Mouse (Mus musculus) midbrain, embryonic 11.5 days (tissue): Measurements from ENCODE around the gene Khdc1b. TPM values are rescaled to one million over a fixed set of nuclear protein-coding genes. Genes with fewer than 3 reads are reported as not detected.

Experiments used
- ATAC-seq: fragments of 200-750 bp; cut with Nextera tagmentation; 2 replicates; pipeline ENCODE4 v1.8.0; 2017; ENCODE audit warnings: moderate TSS enrichment, moderate library complexity; ENCODE audit not compliant: low FRiP score
- DNase-seq: peaks from one replicate; pipeline ENCODE4 v3.0.0; 2015; ENCODE audit warnings: low spot score; ENCODE audit errors: missing footprints
- H3K27ac ChIP-seq: fragments of 300-500 bp; sonication (generic); 2 replicates; pipeline ENCODE4 v1.5.1; 2014; ENCODE audit warnings: low read depth, low read length
- H3K27me3 ChIP-seq: fragments of 300-500 bp; sonication (generic); 2 replicates; pipeline ENCODE4 v1.6.1; 2014; ENCODE audit warnings: mild to moderate bottlenecking, low read length, moderate library complexity, mixed read lengths; ENCODE audit not compliant: control insufficient read depth, insufficient read depth
- H3K36me3 ChIP-seq: fragments of 300-500 bp; sonication (generic); 2 replicates; pipeline ENCODE4 v1.6.1; 2014; ENCODE audit warnings: mild to moderate bottlenecking, low read length, moderate library complexity, mixed read lengths; ENCODE audit not compliant: control insufficient read depth, insufficient read depth
- H3K4me1 ChIP-seq: fragments of 300-500 bp; sonication (generic); 2 replicates; pipeline ENCODE4 v1.6.1; 2014; ENCODE audit warnings: low read length; ENCODE audit not compliant: control insufficient read depth, insufficient read depth
- H3K4me2 ChIP-seq: fragments of 300-500 bp; sonication (generic); 2 replicates; pipeline ENCODE4 v1.6.1; 2014; ENCODE audit warnings: mild to moderate bottlenecking, moderate library complexity
- H3K4me3 ChIP-seq: fragments of 300-500 bp; sonication (generic); 2 replicates; pipeline ENCODE4 v1.5.1; 2014; ENCODE audit warnings: low read depth, low read length
- H3K9ac ChIP-seq: fragments of 300-500 bp; sonication (generic); 2 replicates; pipeline ENCODE4 v1.6.1; 2014; ENCODE audit warnings: low read length
- H3K9me3 ChIP-seq: fragments of 300-500 bp; sonication (generic); 2 replicates; pipeline ENCODE4 v1.6.1; 2016; ENCODE audit warnings: low read length; ENCODE audit not compliant: control insufficient read depth
- WGBS: fragments of 180-500 bp; shearing (Covaris S2); extraction: QIAGEN DNeasy Blood & Tissue Kit; methylation state at CpG from one replicate; pipeline ENCODE4 v1.1.7; 2014; 5-methylcytosine and 5-hydroxymethylcytosine counted together
- polyA plus RNA-seq: library from polyadenylated mRNA; unstranded; fragments of >200 nt; fragmentation: Nextera tagmentation; extraction: Ambion mirVana; gene quantifications from 2 replicates; pipeline ENCODE4 v1.2.1, GENCODE M21; 2014

Khdc1b gene
- polyA plus RNA-seq, 1 experiment from 2014 or later: not detected

DNA sequence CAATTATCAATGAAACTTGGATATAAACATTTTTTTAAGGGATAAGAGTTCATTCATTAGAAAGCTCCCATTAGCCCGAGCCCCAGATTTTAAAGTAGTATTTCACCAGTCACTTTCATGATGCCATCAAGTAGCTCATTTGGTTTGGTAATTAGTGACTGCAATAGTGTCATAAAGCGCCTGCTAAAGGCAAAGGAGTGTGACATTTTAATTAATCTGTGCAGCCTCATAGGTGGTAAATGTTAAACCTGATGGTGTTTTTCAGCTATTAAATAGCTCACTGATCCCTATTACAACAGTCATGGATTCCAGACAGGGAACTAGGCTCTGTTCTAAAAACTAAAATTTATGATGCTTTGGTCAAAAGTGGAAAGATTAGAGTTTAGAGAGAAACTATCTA lies 23.9 kb downstream of the Khdc1b start:
- no peaks in the 10 kb centered on the region for H3K9me3 ChIP-seq

DNA sequence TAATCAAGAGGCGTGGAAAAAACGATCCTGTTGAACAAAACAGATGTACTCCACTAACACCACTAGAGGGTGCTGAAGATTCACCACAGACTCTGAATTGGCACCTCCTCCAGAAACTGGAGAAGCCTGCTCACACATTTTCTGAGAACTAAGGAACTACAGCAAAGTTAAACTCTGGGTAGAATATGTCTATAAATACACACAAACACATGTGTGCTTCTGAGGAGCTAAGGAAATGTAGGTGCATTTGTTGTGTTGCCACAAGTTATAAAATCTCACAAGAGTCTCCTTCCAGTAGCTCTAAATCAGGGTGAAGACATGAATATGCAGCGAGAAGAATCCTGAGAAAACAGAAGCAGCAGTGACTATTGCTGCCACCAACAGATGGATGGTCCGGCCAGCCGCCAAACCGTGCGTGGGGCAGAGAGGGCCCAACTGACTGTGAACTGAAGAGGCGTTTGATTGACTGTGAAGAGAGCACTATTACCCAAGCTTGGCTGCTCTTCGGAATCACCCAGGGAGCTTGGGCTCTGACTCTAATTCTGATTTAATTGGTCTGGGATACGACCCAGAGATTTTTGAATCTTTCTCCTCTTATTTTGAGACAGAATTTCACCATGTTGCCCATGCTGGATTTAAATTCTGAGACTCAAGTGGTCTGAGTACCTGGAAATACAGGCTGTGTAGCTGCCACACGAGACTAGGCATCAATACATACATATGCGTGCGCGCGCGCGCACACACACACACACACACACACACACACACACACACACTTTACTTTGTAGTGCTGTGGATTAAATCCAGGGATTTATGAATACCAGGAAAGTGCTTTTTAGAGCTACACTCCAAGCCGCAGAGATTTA lies 28.2 kb downstream of the Khdc1b start:
- no peaks in the 10 kb centered on the region for H3K27me3 ChIP-seq
- no peak overlapping the region for H3K9ac ChIP-seq
- 60% methylated on average over 18 of the region's 18 CpGs for WGBS
- DNase-seq: peak; percentile 95
- no peak overlapping the region for H3K4me2 ChIP-seq
- H3K4me3 ChIP-seq: no peak overlapping the region
- peak; percentile 81 for ATAC-seq
- H3K36me3 ChIP-seq: no peaks in the 10 kb centered on the region
- H3K4me1 ChIP-seq: no peaks in the 10 kb centered on the region
- H3K27ac ChIP-seq: no peak overlapping the region
- no peaks in the 10 kb centered on the region for H3K9me3 ChIP-seq

More for the DNA sequence above, 23.9 kb downstream of the Khdc1b start:
- H3K4me2 ChIP-seq: no peak overlapping the region
- ATAC-seq (no peak), DNase-seq (no peak)
- no peaks in the 10 kb centered on the region for H3K4me1 ChIP-seq
- no peaks in the 10 kb centered on the region for H3K36me3 ChIP-seq
- no peak overlapping the region for H3K9ac ChIP-seq
- 71% methylated on average over 2 of the region's 2 CpGs for WGBS
- no peak overlapping the region for H3K4me3 ChIP-seq
- no peaks in the 10 kb centered on the region for H3K27me3 ChIP-seq
- H3K27ac ChIP-seq: no peak overlapping the region

DNA sequence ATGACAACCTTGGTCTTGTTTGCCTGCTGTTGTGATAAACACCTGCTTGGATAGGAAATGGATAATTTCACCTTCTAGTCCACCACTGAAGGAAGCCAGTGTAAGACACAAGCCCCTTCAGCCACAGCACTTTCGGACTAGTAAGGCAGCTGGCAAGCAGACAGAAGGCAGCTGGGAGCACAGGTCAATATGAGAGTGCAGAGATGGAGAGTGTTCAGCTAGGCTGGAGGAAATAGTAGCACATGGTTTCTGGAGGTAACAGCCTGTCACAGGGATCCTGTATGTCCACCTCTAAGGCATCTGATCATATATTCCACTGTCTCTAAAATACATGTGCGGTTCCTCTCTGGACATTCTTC lies 28.8 kb downstream of the Khdc1b start:
- H3K4me1 ChIP-seq: no peaks in the 10 kb centered on the region
- no peak for ATAC-seq

DNA sequence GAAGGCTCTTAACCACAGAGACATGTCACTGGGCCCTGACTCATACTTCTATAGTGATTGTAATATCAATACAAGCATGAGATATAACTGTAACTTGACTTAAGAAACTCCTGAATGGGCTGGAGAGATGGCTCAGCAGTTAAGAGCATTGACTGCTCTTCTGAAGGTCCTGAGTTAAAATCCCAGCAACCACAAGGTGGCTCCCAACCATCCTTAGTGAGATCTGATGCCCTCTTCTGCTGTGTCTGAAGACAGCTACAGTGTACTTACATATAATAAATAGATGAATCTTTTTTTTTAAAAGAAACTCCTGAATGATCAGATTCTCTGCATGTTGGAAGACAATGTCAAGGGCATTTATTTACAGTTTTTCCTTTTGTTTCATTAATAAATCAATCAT lies 36.0 kb downstream of the Khdc1b start:
- no peak overlapping the region for H3K9ac ChIP-seq
- ATAC-seq: no peak
- H3K27me3 ChIP-seq: no peaks in the 10 kb centered on the region
- no peak overlapping the region for H3K4me3 ChIP-seq
- no peak overlapping the region for H3K4me2 ChIP-seq
- DNase-seq: no peak
- no peak overlapping the region for H3K27ac ChIP-seq
- no peaks in the 10 kb centered on the region for H3K9me3 ChIP-seq
- no peaks in the 10 kb centered on the region for H3K4me1 ChIP-seq
- no peaks in the 10 kb centered on the region for H3K36me3 ChIP-seq

More for the DNA sequence above, 28.8 kb downstream of the Khdc1b start:
- no peaks in the 10 kb centered on the region for H3K27me3 ChIP-seq
- no peak overlapping the region for H3K27ac ChIP-seq
- WGBS: 92% methylated on average over 2 of the region's 2 CpGs
- no peaks in the 10 kb centered on the region for H3K36me3 ChIP-seq
- DNase-seq: no peak
- no peak overlapping the region for H3K9ac ChIP-seq
- H3K9me3 ChIP-seq: no peaks in the 10 kb centered on the region
- H3K4me3 ChIP-seq: no peak overlapping the region
- H3K4me2 ChIP-seq: no peak overlapping the region

DNA sequence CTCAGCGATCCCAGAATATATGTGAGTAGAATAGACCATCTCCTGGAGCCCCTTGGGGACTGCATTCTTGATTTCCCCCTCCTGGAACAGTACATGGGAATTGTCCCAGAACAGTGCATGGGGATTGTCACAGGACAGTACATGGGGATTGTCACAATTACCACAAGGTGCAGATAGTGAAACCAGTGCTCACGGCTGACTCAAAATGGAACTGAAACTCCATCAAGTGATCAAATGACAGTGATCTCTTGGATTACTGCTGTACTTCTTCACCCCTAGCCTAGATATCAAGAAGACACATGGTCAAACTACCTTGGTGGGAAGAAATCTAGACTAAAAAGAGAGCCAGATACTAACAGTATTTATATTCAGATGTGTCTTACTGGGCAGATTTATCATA lies 42.3 kb downstream of the Khdc1b start:
- H3K4me2 ChIP-seq: no peak overlapping the region
- H3K9me3 ChIP-seq: no peaks in the 10 kb centered on the region
- no peak for DNase-seq
- no peaks in the 10 kb centered on the region for H3K36me3 ChIP-seq
- H3K4me1 ChIP-seq: no peaks in the 10 kb centered on the region
- no peak overlapping the region for H3K27ac ChIP-seq
- WGBS: 84% methylated on average over 2 of the region's 2 CpGs
- no peak overlapping the region for H3K9ac ChIP-seq
- H3K27me3 ChIP-seq: no peaks in the 10 kb centered on the region
- H3K4me3 ChIP-seq: no peak overlapping the region
- no peak for ATAC-seq

DNA sequence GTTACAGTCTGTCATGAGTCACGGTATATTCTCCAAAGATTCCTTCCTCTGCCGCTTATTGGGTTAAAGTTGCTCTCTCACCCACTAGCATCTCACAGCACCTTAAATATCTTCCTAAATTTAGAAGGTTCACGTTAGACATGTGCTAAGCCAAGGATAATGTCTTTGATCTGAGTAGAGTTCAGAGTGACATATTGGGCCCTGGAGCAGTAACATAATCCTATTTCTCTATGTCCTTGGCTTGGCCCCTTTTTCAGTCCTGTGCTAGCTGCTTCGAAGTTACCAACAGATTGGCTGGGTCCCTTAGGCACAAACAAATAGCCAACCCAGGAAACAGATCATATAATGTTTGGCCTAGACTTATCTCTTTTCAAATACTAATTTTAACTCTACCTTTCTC lies 44.7 kb downstream of the Khdc1b start:
- Histone ChIP-seq H3K9ac (no peak overlapping the region), H3K27me3 (no peaks in the 10 kb centered on the region), H3K4me3 (no peak overlapping the region), H3K4me2 (no peak overlapping the region), H3K4me1 (no peaks in the 10 kb centered on the region), H3K9me3 (no peaks in the 10 kb centered on the region), H3K36me3 (no peaks in the 10 kb centered on the region), H3K27ac (no peak overlapping the region)
- DNase-seq: no peak
- 84% methylated on average over 4 of the region's 4 CpGs for WGBS
- no peak for ATAC-seq

DNA sequence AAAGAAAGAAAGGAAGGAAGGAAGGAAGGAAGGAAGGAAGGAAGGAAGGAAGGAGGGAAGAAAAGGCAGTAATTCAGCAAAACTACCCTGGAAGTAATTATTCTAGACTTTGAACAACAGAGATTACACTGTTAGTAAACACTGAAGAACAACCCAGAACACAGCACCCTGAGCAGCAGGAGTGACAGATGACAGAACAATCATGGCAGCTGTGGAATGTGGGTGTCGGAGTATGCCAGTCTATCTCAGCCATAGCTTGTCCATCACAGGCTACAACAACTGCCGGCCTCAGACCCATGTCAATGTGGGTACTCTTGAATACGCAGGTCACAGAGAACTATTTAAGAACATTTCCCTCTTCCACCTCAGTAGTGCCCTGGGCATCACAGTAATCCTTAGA lies 48.3 kb downstream of the Khdc1b start:
- Histone ChIP-seq H3K9me3 (no peaks in the 10 kb centered on the region), H3K36me3 (no peaks in the 10 kb centered on the region), H3K4me2 (no peak overlapping the region), H3K9ac (no peak overlapping the region), H3K27ac (no peak overlapping the region), H3K4me3 (no peak overlapping the region), H3K27me3 (no peaks in the 10 kb centered on the region), H3K4me1 (no peaks in the 10 kb centered on the region)
- DNase-seq: no peak
- no peak for ATAC-seq
- 86% methylated on average over 3 of the region's 3 CpGs for WGBS

DNA sequence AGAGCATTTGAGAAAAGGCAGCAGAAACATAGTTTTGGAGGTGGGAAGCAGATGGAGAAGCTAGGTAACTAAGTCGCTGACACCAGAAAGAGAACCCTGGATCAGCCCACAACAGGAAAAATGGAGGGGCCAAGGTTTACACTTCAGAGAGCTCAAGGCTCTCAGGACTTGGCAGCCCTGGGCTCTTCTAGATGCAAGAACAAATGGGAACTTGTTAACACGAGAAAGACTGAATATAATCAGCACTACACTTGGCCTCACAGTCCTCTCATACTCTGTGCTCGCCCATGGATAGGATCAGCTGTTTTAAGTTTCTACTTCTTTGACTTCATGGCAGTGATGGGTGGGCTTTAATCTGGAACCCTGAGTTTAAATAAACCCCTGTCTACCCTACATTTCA lies 51.5 kb downstream of the Khdc1b start:
- H3K36me3 ChIP-seq: no peaks in the 10 kb centered on the region
- ATAC-seq: no peak
- H3K27me3 ChIP-seq: no peaks in the 10 kb centered on the region
- 68% methylated on average over 3 of the region's 3 CpGs for WGBS
- no peaks in the 10 kb centered on the region for H3K4me1 ChIP-seq
- no peak overlapping the region for H3K9ac ChIP-seq
- no peak for DNase-seq
- H3K27ac ChIP-seq: no peak overlapping the region
- no peak overlapping the region for H3K4me3 ChIP-seq
- H3K4me2 ChIP-seq: no peak overlapping the region
- no peaks in the 10 kb centered on the region for H3K9me3 ChIP-seq
